Mouse (Mus musculus) retina, embryonic 14.5 days (tissue): ENCODE measurements around the gene Iqgap3.
A peak's percentile ranks its signal among the peaks of the same experiment; 100 is the strongest.

Source experiments
- DNase-seq: peaks from one replicate; pipeline ENCODE4 v3.0.0-alpha.2; 2015; ENCODE audit warnings: low spot score

Iqgap3 gene

DNA sequence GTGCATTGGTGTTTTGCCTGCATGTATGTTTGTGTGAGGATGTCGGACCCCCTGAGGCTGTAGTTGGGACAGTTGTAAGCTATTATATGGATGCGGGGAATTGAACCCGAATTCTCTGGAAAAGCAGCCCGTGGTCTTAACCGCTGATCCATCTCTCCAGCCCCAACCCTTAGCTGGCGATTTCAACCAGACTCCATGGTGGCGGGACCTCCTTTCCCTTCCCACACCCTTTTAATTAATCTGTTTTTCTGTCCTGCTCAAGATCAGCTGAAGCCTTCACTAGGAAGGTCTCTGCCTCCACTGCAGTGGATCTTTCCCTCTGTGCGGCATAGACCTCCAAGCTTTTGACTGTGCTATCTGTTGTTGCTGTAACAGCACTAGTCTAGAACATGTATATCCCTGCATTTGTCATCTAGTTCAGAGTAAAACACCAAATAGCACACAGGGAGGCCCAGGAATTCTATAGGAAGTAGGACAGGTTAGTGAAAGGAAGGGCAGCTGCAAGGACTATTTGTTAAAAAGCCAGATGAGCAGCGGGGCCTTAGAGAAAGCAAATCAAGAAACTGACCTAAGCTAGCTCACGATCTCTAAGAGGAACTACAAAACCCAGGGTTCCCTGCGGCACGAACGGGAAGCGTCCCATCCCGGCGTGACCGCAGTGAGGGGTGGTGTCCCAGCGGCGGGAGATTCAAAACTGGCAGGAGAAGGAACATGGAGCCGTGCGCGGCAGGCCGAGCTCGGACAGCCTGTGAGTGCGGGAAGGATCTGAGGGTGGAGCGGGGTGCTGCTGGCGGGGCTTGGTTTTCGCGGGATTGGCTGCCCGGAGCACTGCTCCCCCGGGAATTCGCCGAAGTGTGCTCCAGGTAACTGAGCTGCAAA, at the start of gene Iqgap3:
TSS of gene Iqgap3 (plus strand) at position 627 of the 879 bp plus-strand sequence.
- DNase-seq, result peak; percentile 92

DNA sequence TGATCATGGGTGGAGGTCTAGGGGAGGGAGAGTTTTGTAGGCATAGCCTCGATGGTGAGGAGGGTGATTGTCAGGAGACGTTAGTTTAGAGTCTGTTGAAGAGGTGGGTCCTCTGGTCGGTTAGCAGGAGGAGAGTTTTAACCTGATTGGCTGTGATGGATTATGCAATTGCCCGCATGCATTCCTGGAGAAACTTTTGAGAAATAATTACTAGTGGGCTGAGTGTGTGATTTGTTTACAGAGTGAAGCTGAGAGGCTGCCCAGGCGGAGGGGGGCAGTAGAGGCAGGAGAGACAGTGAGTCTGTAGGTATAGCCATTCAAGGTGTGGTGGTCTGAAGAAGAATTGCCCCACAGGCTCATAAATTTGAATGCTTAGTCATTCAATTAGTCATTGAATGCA, 48.3 kb upstream of the Iqgap3 start:
- no peak for DNase-seq

DNA sequence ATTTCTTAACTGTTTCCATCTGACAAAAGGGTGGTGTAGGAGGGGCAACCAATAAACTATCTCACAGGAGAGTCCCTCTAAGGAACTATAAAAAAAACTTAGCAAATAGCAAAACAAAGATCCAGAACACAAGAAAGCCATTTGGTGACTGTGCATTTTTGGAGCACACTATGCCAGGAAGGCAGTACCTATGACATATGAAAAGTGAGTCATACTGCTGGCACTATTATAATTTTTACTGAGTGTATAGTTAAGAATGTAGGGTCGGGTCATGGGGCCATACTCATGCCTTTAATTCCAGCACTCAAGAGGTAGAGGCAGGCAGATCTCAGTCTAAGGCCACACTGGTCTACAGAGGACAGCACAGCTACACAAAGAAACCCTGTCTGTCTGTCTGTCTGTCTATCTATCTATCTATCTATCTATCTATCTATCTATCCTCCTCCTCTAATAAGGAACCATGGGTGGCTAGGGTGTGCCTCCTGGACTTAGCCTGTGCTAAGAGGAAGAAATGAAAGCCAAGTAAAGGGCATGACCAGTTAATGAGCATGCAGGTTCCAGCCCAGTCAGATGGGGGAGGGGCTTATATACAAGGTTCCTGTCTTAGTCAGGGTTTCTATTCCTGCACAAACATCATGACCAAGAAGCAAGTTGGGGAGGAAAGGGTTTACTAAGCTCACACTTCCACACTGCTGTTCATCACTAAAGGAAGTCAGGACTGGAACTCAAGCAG, 46.0 kb upstream of the Iqgap3 start:
- DNase-seq, result no peak

DNA sequence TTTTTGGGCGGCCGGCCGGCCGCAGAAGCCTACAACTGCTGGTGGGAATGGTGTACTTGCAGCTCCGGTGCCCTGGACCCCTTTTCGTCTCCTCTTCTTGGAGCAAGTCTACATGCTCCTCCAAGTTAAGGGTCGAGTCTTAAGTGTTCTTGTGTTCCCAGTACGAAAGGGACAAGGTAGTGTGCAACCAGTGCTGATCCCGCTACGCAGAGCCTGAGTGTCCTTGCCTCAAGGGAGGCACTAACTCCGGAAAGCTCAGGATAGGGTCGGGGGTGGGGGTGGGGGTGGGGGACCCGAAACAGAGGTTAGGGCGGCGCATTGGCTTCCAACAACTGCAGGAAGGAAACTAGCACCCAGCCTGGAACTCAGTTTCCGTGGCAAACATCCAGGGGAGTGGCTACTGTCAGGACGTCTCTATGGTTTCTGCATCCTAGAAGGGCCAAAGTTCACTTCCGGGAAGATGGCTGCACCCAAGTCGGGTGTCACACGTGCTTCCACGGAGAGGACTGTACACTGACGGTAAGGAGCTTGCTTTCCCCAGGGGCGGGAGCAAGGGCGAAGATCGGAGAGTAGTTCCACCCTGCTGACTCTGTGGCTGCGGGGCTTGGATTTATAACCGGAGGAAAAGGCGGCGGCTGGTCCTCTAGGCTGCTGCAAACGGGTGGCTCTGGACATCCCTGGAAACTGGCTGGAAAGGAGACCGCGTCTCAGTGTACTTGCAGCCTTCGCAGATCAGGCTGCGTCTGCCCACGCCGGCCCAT, 38.9 kb upstream of the Iqgap3 start, which contains the start of gene Gpatch4:
TSS of gene Gpatch4 (plus strand) at position 448 of the 761 bp plus-strand sequence.
- DNase-seq, result peak; percentile 100

DNA sequence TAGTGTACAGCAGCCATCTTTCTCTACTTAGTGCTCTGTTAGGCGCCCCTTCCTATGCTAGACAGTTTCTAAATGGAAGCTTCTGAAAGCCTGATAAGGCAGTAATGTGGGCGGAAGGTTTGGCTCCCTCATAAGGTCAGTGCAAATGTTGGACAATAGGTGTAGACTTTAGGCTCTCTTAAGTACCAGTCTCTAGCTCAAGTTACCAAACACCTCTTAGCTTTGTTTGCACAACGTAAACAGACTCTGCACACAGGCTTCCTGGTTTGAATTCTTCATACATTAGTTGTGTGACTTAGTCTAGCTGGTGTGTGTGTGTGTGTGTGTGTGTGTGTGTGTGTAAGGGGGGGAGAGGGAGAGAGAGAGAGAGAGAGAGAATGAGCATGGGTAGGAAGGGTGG, 32.2 kb upstream of the Iqgap3 start:
- no peak for DNase-seq

DNA sequence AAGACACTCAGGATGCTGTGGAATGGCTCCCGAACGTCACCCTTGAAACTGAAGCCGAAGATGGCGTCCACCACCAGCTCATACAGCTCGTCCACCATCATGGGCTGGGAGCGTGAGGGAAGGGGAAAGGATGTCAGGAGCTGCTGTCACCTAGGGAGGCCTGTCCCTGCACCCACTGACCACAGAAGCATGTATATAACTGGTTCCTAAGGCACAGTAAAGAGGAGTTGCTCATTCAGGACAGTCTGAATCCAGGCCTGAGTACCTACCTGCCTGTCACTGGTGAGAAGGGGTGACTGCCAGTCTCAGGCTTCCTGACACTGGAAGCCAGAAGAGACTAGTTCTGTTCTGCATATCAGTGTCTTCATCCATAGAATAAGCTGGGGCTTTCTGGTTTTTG, 24.7 kb upstream of the Iqgap3 start:
- no peak for DNase-seq

DNA sequence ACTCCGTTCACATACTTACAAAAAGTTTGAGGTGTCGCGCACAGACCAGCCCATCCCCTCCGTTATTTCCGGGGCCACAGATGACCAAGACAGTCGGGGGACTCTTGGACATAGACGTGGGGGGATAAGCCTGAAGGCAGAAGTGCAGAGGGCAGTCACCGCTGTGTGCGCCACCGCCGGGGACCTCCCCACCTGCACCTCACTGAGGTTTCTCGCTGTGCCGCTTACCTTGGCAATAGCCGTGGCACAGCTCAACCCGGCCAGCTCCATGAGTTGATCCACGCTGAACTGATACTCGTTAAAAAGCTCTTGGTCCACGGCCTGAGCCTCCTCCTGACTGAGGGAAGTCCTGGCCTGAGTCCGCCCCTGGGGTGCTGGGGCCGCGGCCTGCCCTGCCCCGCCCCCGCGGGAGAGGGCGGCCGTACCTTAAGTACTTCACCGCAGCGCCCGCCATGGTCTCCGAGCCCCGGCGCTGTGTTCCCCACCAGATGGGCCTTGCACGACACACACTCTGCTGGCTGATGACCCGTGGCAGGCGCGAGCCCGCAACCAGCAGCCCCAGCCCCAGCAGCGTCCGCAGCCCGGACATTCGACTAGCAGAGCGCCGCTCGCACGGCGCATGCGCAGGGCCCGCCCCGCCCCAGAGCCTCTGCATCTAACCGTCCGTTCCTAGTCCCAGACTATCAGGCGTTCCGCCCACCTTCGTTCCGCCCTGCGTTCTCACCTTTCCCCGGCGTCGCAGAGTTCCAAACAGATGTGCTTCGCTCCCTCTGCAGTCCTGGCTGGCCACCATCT, 23.7 kb upstream of the Iqgap3 start, which contains the start of gene Naxe:
TSS of gene Naxe (minus strand) at position 594 of the 795 bp plus-strand sequence.
- DNase-seq, result peak; percentile 92

DNA sequence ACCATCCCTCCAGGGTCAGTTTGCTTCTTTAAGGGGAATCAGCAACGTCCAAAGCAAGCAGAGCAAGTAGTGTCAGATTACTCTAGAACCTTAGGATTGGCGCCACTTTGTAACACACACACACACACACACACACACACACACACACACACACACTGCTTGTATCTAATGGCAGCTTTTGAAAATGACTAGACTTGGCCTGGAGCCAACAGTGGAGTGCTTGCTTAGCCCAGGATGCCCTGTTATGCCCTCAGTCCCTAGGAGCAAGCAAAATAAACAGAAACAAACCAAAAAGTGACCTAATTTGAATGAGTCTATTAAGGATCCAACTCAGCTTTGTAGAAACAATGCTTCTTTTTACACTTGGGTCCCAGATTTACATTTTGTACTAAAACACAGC, 13.4 kb upstream of the Iqgap3 start:
- DNase-seq, result no peak

DNA sequence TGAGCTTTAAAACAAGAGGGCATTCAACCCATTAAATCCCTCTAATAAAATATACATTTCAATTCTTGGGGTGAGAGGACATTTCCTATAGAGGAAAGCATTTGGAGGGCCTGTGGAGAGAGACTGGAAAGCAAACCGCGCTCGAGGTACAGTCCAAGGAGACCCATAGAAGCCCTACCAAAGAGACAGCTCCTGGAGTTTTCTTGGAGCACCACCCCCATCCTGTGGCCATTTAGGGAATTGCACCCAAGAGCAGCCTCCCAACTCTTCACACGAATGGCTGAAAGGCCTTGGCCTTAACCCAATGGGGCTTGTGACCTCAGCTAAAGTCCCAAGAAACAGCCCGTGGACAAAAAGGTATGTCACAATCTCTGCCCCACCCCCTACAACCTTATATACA, 10.0 kb upstream of the Iqgap3 start:
- DNase-seq, result peak; percentile 95

DNA sequence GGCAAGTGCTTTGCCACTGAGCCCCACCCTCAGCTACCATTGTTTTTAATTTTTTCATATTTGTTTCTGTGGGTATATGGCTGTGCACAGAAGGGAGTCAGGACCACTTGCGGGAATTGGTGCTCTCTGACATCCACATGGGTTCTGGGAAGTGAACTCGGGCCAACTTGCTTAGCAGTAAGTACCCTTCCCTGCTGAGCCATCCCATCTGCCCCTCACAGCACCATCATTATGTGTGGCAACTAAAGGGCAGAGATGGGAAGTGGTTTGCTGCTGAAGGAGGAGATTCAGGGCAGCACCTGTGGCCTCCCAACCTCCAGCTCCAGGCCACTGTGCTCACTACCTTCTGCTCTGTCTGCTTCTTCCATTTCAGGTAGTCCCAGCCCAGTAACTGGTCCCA, 8.1 kb upstream of the Iqgap3 start:
- DNase-seq, result no peak

DNA sequence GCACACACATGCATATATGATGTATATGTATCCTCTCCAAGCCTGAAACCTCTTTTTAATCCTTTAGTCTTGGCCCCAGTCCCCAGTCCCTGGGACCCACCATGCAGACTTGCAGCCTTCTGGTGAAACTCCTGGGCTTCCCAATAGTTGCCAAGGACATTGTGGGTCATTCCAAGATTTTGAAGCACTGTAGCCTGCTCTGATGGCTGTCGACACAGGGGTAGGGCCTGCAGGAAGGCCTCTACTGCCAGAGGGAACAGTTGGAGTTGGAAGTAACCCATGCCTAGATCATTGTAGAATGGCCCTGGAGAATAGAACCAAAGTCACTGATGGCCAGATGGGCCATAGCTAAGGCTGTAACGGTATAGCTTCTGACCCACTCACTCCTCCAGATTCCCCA, 7.4 kb upstream of the Iqgap3 start:
- no peak for DNase-seq

DNA sequence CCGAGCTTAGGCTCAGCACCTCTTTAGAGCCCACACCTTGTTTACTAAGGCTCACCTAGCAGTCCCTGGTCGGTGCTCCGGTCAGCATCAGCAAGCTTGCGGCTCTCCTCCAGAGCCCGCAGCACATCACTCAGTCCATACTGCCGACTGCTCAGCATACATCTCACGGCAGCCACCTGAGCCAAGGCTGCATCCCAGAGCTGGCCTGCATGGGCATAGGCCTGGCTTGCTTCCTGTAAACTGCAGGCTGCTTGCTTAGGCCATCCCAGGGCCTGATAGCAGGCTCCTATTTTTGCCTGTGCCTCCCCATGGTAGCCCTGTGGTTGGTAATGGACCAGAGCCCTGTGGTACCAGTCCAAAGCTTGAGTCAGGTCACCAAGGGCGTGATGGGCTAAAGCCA, 7.0 kb upstream of the Iqgap3 start:
- DNase-seq, result no peak

DNA sequence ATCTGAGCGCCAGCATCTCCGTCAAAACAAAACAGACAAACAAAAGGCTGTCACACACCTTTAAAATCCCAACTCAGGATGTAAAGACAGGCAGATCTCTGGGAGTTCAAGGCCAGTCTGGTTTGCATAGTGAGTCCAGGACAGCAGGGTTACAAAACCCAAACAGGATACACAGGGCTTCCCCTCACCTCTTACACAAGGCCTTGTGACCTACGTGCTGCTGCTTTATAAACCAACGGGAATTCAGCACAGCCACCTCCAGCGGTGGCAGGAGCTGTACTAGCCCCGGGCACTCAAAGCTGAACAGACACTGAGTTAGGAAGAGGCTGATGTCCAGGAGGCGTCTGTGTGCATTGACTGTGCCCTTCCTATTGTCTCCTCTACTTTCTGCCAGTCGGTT, 4.3 kb upstream of the Iqgap3 start:
- no peak for DNase-seq

DNA sequence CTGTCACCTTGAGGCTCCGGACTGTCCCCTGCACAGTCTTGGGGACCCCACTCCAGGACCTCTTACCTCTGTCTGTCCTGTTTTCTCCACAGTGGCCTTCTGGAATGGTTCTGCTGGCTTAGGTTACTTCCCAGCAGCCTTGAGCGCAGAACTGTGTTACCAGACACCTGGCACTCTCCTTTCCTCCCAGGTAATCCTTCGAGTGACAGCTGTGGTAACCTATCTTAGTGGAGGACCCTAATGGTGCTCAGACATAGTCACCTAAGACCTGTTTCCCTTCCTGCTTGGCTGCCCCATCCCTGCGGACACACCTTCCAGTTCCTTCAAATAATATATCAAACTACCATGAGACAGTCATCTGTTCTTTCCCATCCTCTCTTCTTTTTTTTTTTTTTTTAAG, 3.6 kb upstream of the Iqgap3 start, which contains the start of gene Ttc24:
TSS of gene Ttc24 (minus strand) at position 101 of the 400 bp plus-strand sequence.
- no peak for DNase-seq

DNA sequence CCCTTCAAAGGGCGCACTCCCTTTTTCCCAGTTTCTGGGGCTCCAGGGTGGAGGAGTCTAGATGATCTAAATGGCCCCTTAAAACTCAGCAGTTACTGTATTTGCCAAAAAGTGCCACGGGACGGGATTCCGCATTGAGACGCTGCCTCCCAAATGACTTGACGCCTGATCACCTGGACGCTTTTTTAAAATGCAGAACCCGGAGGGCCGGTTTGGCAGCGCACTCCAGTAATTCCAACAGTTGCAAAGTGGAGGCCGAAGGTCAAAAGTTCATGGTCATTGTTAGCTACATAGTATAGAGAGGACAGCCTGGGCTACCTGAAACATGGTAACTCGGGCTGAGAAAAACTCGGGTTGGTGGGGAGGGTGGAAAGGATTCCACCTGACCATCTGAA, 450 bp downstream of the Iqgap3 start:
- DNase-seq, result no peak

DNA sequence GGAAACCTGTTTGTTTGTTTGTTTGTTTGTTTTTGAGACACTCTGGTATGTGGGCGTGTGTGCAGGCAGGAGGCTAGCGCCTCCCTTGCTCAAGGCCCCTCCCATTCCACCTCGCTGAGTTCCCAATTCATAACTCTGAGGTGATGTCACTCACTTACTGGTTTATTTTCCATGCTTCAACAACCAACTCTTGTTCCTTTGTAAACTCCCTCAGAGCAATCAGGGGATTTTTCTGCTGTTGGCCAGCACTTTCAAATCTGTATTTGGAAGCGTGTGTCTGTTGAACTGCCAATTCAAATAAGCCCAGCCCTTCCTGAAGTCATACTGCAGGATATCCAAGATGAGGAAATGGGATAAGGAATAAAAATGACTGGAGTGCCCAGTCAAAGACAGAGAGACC, 892 bp downstream of the Iqgap3 start:
- peak; percentile 18 for DNase-seq

DNA sequence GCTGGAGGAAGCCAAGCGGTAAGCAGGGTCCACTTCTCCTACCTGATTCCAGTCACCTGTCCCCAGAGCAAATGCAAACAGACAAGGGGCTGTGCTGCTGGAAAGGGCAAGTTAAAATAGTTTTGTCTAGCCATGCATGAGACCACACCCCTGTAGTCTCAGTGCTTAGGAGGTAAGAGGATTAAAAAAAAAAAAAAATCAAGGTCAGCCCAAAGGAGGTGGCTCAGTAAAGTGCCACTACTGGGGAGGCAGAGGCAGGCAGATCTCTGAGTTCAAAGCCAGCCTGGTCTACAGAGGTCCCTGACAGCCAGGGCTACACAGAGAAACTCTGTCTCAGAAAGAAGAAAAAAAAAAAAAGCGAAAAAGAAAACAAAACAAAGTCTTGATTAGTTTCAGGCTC, 2.2 kb downstream of the Iqgap3 start:
- DNase-seq, result no peak

DNA sequence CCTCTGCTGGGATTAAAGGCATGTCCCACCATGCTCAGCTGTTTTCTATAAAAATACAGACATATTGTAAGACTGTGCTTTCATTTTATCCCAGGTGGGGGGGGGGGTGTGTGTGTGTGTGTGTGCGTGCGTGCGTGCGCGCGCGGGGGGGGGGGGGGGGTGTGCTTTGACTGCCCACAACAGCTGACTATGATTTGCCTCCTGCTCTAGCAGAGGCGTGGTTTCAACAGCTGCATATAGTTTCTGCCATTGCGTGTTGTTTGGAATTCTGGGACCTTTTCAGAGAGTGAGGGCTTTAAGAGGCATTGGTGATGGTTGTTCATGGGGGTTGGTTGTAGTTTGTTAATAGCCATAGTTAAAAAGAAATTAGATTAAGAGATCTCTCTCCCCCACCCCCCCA, 3.7 kb downstream of the Iqgap3 start:
- no peak for DNase-seq

DNA sequence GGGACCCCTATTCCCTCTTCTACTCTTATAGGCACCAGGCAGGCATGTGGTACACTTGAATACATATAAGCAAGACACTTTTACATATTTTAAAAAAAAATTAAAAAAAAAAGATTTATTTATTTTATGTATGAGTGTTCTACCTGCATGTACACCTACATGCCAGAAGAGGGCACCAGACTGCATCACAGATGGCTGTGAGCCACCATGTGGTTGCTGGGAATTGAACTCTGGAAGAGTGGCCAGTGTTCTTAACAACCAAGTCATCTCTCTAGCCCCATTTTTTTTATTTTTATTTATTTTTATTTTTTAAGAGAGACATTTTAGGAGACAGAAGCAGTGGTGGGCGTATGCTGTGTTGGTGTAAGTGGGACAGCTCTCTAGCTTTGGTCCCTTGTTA, 5.9 kb downstream of the Iqgap3 start:
- peak; percentile 69 for DNase-seq

DNA sequence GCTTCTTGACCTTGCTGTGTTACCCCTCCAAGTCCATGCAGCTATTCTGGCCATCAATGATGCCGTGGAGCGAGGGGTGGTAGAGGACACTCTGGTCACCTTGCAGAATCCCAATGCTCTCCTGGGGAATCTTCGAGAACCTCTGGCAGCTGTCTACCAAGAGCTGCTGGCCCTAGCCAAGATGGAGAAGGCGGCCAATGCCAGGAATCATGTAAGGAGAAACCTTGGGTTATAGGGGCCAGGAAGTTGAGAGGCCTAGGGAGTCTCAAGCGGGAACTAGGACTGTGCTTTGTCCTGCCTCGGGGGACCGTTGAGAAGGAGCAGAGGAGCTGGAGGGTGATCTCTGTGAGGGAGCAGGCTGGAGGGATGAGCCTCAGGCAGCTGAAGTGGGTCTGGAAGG, 8.3 kb downstream of the Iqgap3 start:
- no peak for DNase-seq

DNA sequence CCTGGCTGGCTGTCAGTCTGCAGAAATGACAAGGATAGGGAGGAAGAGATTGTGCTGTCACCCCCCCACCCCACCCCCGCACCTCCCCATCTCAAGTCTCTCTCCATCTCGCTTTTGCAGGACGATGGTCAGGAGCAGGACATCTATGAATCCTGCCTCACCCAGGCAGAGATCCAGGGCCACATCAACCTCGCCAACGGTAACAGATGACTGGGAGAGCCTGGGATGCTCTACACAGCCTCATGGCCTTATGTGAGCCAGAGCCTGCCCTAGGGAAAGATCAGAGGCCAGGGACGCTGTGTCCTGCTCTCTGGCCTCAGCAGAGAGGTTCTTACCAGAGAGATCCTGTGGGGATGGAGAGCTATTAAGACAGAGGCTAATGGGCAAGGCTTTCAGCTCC, 8.8 kb downstream of the Iqgap3 start:
- no peak for DNase-seq

DNA sequence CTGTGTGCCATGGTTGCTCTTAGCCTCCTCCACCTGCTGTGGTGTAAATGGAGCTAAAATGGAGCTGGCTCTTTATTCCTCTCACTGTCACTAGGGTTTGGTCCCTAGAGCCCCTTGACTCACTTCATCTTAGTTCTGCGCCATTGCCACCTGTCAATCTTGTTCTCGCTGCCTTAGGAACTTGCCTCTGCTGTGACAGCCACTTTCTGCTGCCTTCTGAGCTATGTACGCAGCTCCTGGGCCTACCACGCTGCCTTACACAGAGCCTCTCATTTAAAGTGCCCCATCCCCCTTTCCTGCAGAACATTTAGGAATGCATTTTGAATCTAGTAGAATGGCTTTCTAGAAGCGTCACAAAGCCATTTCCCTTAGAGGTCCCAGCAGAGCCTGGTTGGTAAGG, 12.4 kb downstream of the Iqgap3 start:
- no peak for DNase-seq
